Mouse (Mus musculus): Measurements from ENCODE around the gene Egln3.

Gene Egln3

GRCm38 (mm10) chr12:54202765-54203655 lies 650 bp downstream of the Egln3 start:
- in situ Hi-C loops (cut with MboI, MseI), result loop anchor here (5.0 to 10.0 kb wide), 3 partner anchors 84 to 452 kb away; partner anchors contain the start of gene Sptssa (in 1 of the 2)

DNA sequence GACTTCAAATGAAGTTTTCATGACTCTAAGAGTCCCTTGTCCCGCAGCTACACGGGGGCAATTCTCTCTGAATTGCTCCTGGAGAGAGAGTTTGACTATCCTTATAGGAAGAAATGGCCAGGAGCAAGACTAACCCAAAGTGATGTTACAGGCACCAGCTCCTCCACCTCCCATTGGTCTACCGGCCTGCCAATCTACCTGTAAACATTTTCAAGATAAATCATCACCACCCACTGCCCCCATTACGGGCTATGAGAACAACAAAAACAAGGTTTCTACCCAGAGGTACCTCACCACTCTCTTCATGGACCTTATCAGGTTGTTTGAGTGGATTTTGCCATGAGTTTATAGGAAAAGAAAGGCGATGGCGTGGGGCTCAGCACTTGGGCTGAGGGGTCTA lies 1.4 kb downstream of the Egln3 start:
- in situ Hi-C loops (cut with MboI, MseI), result loop anchor here (5.0 to 10.0 kb wide), 3 partner anchors 85 to 453 kb away; partner anchors contain the start of gene Sptssa (in 1 of the 2)

- in situ Hi-C loops (cut with MboI, MseI), result loop anchor here (5.0 to 10.0 kb wide), 3 partner anchors 86 to 454 kb away; partner anchors contain the start of gene Sptssa (in 1 of the 2)
Observed at GRCm38 (mm10) chr12:54200856-54201255, 2.8 kb downstream of the Egln3 start.

- in situ Hi-C loops (cut with MboI, MseI), result loop anchor here (5.0 to 10.0 kb wide), 3 partner anchors 87 to 455 kb away; partner anchors contain the start of gene Sptssa (in 1 of the 2)
Observed at GRCm38 (mm10) chr12:54200172-54200571, 3.5 kb downstream of the Egln3 start.

- in situ Hi-C loops (cut with MboI, MseI), result no loop called here
Observed at GRCm38 (mm10) chr12:54198282-54198918, 5.3 kb downstream of the Egln3 start.

- in situ Hi-C loops (cut with MboI, MseI), result no loop called here
Observed at GRCm38 (mm10) chr12:54197849-54198248, 5.8 kb downstream of the Egln3 start.

GRCm38 (mm10) chr12:54197301-54197782 lies 6.3 kb downstream of the Egln3 start:
- in situ Hi-C loops (cut with MboI, MseI), result no loop called here

GRCm38 (mm10) chr12:54196881-54197280 lies 6.8 kb downstream of the Egln3 start:
- in situ Hi-C loops (cut with MboI, MseI), result no loop called here

DNA sequence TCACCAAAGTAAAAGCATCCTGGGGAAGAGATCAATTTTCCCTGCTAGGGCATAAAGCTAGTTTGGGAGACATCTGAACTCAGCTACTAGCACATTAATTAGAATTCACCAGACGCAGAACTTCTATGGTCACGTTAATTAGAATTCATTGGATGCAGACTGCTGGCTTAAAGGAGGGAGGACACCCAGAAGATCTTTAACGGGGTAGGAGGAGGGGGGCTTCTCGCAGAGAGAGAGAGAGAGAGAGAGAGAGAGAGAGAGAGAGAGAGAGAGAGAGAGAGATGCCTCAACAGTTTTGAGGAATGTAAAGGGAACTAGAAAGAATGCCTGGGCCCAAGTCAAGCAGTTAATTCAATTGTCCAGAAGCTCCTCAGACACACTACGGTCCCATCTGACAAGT lies 9.5 kb downstream of the Egln3 start:
- in situ Hi-C loops (cut with MboI, MseI), result no loop called here

GRCm38 (mm10) chr12:54192305-54192661 lies 11.4 kb downstream of the Egln3 start:
- in situ Hi-C loops (cut with MboI, MseI), result no loop called here

- in situ Hi-C loops (cut with MboI, MseI), result no loop called here
Observed at GRCm38 (mm10) chr12:54191608-54192304, 11.9 kb downstream of the Egln3 start.

GRCm38 (mm10) chr12:54191181-54191580 lies 12.5 kb downstream of the Egln3 start:
- in situ Hi-C loops (cut with MboI, MseI), result no loop called here

GRCm38 (mm10) chr12:54187812-54188600 lies 15.7 kb downstream of the Egln3 start:
- in situ Hi-C loops (cut with MboI, MseI), result loop anchor here in 1 of 2 experiments (10.0 kb wide), 1 partner anchor 307 kb away; no protein-coding TSS in a partner anchor

GRCm38 (mm10) chr12:54186926-54187623 lies 16.6 kb downstream of the Egln3 start:
- in situ Hi-C loops (cut with MboI, MseI), result loop anchor here in 1 of 2 experiments (10.0 kb wide), 1 partner anchor 308 kb away; no protein-coding TSS in a partner anchor

- in situ Hi-C loops (cut with MboI, MseI), result loop anchor here in 1 of 2 experiments (10.0 kb wide), 1 partner anchor 311 kb away; no protein-coding TSS in a partner anchor
Observed at GRCm38 (mm10) chr12:54184264-54184663, 19.4 kb downstream of the Egln3 start.

- in situ Hi-C loops (cut with MboI, MseI), result no loop called here
Observed at GRCm38 (mm10) chr12:54178323-54178722, 25.3 kb downstream of the Egln3 start.

DNA sequence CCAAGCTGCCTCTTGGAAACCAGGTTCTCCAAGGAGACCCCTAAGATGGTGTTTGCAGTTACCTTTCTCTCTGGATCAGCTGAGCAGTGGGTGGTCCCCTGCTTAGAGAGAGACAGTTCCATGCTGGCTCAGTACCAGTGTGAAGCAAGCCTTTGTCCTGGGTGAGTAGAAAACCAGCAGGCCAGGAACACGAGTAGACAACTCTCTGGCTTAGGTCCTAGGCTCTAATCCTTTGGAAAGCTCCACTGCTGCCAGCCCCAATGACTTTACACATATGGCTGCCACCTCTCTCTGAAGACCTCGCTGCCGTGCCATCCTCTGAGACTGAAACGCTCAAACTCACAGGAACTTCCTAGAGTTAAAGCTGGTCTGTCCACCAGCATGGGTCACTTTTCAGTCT lies 34.9 kb downstream of the Egln3 start:
- in situ Hi-C loops (cut with MboI, MseI), result loop anchor here in 1 of 2 experiments (5.0 kb wide), 1 partner anchor 61 kb away; no protein-coding TSS in a partner anchor

DNA sequence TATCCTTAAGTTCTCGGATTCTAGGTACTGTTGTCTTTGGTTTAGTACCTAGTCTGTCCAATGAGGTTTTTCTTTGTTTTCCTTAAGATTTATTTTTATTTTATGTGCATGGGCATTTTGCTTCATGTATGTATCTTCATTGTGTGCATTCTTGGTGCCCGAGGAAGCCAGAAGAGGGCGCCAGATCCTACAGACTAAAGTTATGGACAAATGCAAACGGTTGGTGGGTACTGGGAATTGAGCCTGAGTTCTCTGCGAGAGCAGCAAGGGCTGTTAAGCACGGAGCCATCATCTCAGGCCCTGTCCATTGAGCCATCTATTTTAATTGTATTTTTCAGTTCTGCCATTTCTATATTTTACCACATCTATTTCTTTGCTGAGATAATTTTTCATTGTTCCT lies 35.9 kb downstream of the Egln3 start:
- in situ Hi-C loops (cut with MboI, MseI), result loop anchor here in 1 of 2 experiments (5.0 kb wide), 1 partner anchor 60 kb away; no protein-coding TSS in a partner anchor

GRCm38 (mm10) chr12:54164724-54165050 lies 39.0 kb downstream of the Egln3 start:
- in situ Hi-C loops (cut with MboI, MseI), result loop anchor here in 1 of 2 experiments (5.0 kb wide), 1 partner anchor 57 kb away; no protein-coding TSS in a partner anchor
